ENCODE assay signal across 8 mouse cellular contexts in the genomic region with DNA sequence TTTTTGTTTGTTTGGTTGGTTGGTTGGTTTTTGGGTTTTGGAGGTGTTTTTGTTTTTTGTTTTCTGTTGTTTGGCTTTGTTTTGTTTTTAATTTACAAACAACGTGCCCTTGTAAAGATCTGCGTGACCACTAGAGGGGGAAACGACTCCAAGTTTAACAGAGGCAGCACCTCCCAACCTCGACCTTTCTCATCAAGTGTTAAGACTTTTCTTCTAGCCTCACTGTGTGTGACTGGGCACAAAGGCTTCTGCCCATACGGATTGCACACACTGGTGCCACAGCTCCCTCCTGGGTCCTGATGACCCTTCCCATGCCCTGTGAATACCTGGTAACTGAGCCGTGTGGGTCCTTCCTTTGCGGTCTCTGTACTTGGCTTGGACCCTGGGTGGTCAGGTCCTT. TPM values are rescaled to one million over a fixed set of nuclear protein-coding genes. Genes with fewer than 3 reads are reported as not detected.
A peak's percentile ranks its signal among the peaks of the same experiment; 100 is the strongest.
DNase-seq lines count a peak whose midpoint lies in the region; ATAC-seq and TF ChIP-seq lines count a peak whose summit lies in the region.

No protein-coding gene starts in this region.

- H3K36me3 ChIP-seq in heart, adult 2 months (ENCODE audit: control insufficient read depth, insufficient read depth, low read length), result no peaks in the 10 kb centered on the region
- H3K36me3 ChIP-seq in heart, embryonic 12.5 days, result no peaks in the 10 kb centered on the region
- H3K36me3 ChIP-seq in hindbrain, embryonic 14.5 days (replicated peaks; ENCODE audit: control insufficient read depth, insufficient read depth), result no peaks in the 10 kb centered on the region
- no peaks in the 10 kb centered on the region for H3K36me3 ChIP-seq in splenic B cell, adult 2 months (ENCODE audit: control insufficient read depth, insufficient read depth, low read length, poor library complexity, severe bottlenecking)

- no peak overlapping the region for H3K9ac ChIP-seq in heart, adult 2 months (ENCODE audit: low read depth, low read length)
- H3K9ac ChIP-seq in heart, embryonic 12.5 days, result no peak overlapping the region
- no peak overlapping the region for H3K9ac ChIP-seq in hindbrain, embryonic 14.5 days

- H3K79me2 ChIP-seq in heart, adult 2 months (replicated peaks; ENCODE audit: control insufficient read depth, insufficient read depth, low read length), result no peaks in the 10 kb centered on the region

- no peak overlapping the region for H3K4me2 ChIP-seq in heart, embryonic 12.5 days
- no peak overlapping the region for H3K4me2 ChIP-seq in hindbrain, embryonic 14.5 days (replicated peaks)

- peak; percentile 66 for TF ChIP-seq CTCF in heart, adult 2 months (IDR thresholded peaks at IDR 0.05)
- TF ChIP-seq CTCF in Patski (IDR thresholded peaks at IDR 0.05), result peak; percentile 78

- CTCF ChIA-PET in Patski (lab: Charles Lee), result interaction anchor here (0.7 to 1.5 kb wide), 3 partner anchors 28 to 165 kb away, joined by 3 to 5 read pairs (median 3); a partner anchor contains a TSS

- peaks cover 1% of the 10 kb centered on the region for H3K4me1 ChIP-seq in heart, adult 2 months (ENCODE audit: control insufficient read depth, insufficient read depth, low read length)
- peaks cover 8% of the 10 kb centered on the region for H3K4me1 ChIP-seq in heart, embryonic 12.5 days (replicated peaks)
- peaks cover 15% of the 10 kb centered on the region for H3K4me1 ChIP-seq in hindbrain, embryonic 14.5 days (replicated peaks; ENCODE audit: control insufficient read depth, insufficient read depth, low read length)

- H3K4me3 ChIP-seq in heart, adult 2 months, result no peak overlapping the region
- H3K4me3 ChIP-seq in heart, embryonic 12.5 days, result no peak overlapping the region
- H3K4me3 ChIP-seq in hindbrain, embryonic 14.5 days (replicated peaks; ENCODE audit: low read length), result no peak overlapping the region

- no peak for TF ChIP-seq POLR2A in heart, adult 2 months (IDR thresholded peaks at IDR 0.05; ENCODE audit: insufficient read depth, low read depth, low read length)

- intact Hi-C loops in heart, adult 2 months (cut with DNase I), result loop anchor here (5.0 kb wide), 1 partner anchor 165 kb away; no protein-coding TSS in a partner anchor

- H3K9me3 ChIP-seq in heart, embryonic 12.5 days (replicated peaks), result no peaks in the 10 kb centered on the region
- no peaks in the 10 kb centered on the region for H3K9me3 ChIP-seq in hindbrain, embryonic 14.5 days (ENCODE audit: control insufficient read depth, low read length)

- no peak for TF ChIP-seq EP300 in heart, adult 2 months (IDR thresholded peaks at IDR 0.05; ENCODE audit: insufficient read depth, low read depth, low read length)

- no peak overlapping the region for H3K27ac ChIP-seq in heart, adult 2 months
- H3K27ac ChIP-seq in heart, embryonic 12.5 days (ENCODE audit: poor library complexity, severe bottlenecking), result no peak overlapping the region
- no peak overlapping the region for H3K27ac ChIP-seq in hindbrain, embryonic 14.5 days

- no peak for ATAC-seq in heart, embryonic 12.5 days (ENCODE audit: insufficient number of reproducible peaks, low FRiP score)
- no peak for ATAC-seq in Patski
- ATAC-seq in hindbrain, embryonic 14.5 days (ENCODE audit: low FRiP score), result 0 out of 2 replicates have a peak, but pooled peaks have one; percentile 17

- no peaks in the 10 kb centered on the region for H3K27me3 ChIP-seq in heart, adult 2 months (ENCODE audit: control insufficient read depth, insufficient read depth, low read length)
- peaks cover 10% of the 10 kb centered on the region; the same call in 1 of the 2 replicates for H3K27me3 ChIP-seq in heart, embryonic 12.5 days (replicated peaks)
- no peaks in the 10 kb centered on the region for H3K27me3 ChIP-seq in Patski
- no peaks in the 10 kb centered on the region for H3K27me3 ChIP-seq in hindbrain, embryonic 14.5 days (ENCODE audit: control insufficient read depth, insufficient read depth, low read length)
- no peaks in the 10 kb centered on the region; the same call in 1 of the 2 replicates for H3K27me3 ChIP-seq in splenic B cell, adult 2 months (ENCODE audit: control insufficient read depth, insufficient read depth, low read length, poor library complexity, severe bottlenecking)

- WGBS in heart, adult 2 months, result 27% methylated on average over 7 of the region's 7 CpGs
- WGBS in heart, embryonic 12.5 days, result 33% methylated on average over 7 of the region's 7 CpGs
- WGBS in hindbrain, embryonic 14.5 days, result 29% methylated on average over 7 of the region's 7 CpGs

- in situ Hi-C loops in Patski (cut with MboI; ENCODE audit: low pct_unique_long_range_greater_than_20kb), result loop anchor here (5.0 kb wide), 3 partner anchors 55 to 245 kb away; a partner anchor contains a TSS

- peak in 1 of 2 experiments; percentile 11 for DNase-seq in heart, adult 2 months
- DNase-seq in 3T3-L1 (ENCODE audit: low read depth, low spot score) (peak; percentile 69), Patski (ENCODE audit: low read depth, low spot score) (no peak)
- peak; percentile 74 for DNase-seq in hindbrain, embryonic 14.5 days (ENCODE audit: low spot score)
- DNase-seq in splenic B cell, adult 2 months (ENCODE audit: low read depth, low spot score), result peak; percentile 58
- no peak for DNase-seq in frontal cortex, postnatal 25 days (ENCODE audit: low spot score in 2 of 2)
- no peak for DNase-seq in ovary, adult 18-20 months (ENCODE audit: low spot score)

- POLR2A ChIA-PET in Patski (lab: Charles Lee), result no interaction called here

RNA-seq across cellular contexts. Expression of a gene that starts 30.5 kb away (rescaled TPM):
- total RNA-seq in heart, adult 2 months (2021), result 1 to 10 TPM; 1.6 to 1.8 TPM
- polyA plus RNA-seq in heart, adult 2 months (2012; rRNA removed), result 0.06 TPM in 2 replicates
- polyA plus RNA-seq in heart, embryonic 12.5 days (2016; fragmentation: Nextera tagmentation; extraction: Ambion mirVana), result 0.15 and 0.17 TPM in 2 replicates
- polyA plus RNA-seq in Patski (2021), result not detected
- polyA plus RNA-seq in hindbrain, embryonic 14.5 days (2014; fragmentation: Nextera tagmentation; extraction: Ambion mirVana), result 0.29 and 0.34 TPM in 2 replicates

RNA-seq across cellular contexts. Expression of a gene that starts 56.2 kb away (rescaled TPM):
- 1 to 10 TPM; 2.3 to 2.5 TPM for total RNA-seq in heart, adult 2 months (2021)
- 3.0 and 4.0 TPM in 2 replicates for polyA plus RNA-seq in heart, adult 2 months (2012; rRNA removed)
- 18.6 and 21.8 TPM in 2 replicates for polyA plus RNA-seq in heart, embryonic 12.5 days (2016; fragmentation: Nextera tagmentation; extraction: Ambion mirVana)
- polyA plus RNA-seq in Patski (2021), result 21.1 TPM
- polyA plus RNA-seq in hindbrain, embryonic 14.5 days (2014; fragmentation: Nextera tagmentation; extraction: Ambion mirVana), result 11.0 and 12.3 TPM in 2 replicates

RNA-seq across cellular contexts. Expression of a gene that starts 56.4 kb away (rescaled TPM):
- total RNA-seq in heart, adult 2 months (2021), result 10 to 100 TPM; 45.5 to 48.0 TPM
- polyA plus RNA-seq in heart, adult 2 months (2012; rRNA removed), result 46.6 and 84.3 TPM in 2 replicates
- polyA plus RNA-seq in heart, embryonic 12.5 days (2016; fragmentation: Nextera tagmentation; extraction: Ambion mirVana), result 168 and 176 TPM in 2 replicates
- polyA plus RNA-seq in Patski (2021), result 84.6 TPM
- polyA plus RNA-seq in hindbrain, embryonic 14.5 days (2014; fragmentation: Nextera tagmentation; extraction: Ambion mirVana), result 176 and 197 TPM in 2 replicates

RNA-seq across cellular contexts. Expression of a gene that starts 58.7 kb away (rescaled TPM):
- under 1 TPM; 0.11 to 0.23 TPM for total RNA-seq in heart, adult 2 months (2021)
- 0.53 and 0.61 TPM in 2 replicates for polyA plus RNA-seq in heart, adult 2 months (2012; rRNA removed)
- 0.87 and 0.98 TPM in 2 replicates for polyA plus RNA-seq in heart, embryonic 12.5 days (2016; fragmentation: Nextera tagmentation; extraction: Ambion mirVana)
- 1.6 TPM for polyA plus RNA-seq in Patski (2021)
- 4.3 and 4.7 TPM in 2 replicates for polyA plus RNA-seq in hindbrain, embryonic 14.5 days (2014; fragmentation: Nextera tagmentation; extraction: Ambion mirVana)

Comparison
In these comparisons a context has a peak if more than half of its experiments do, and no peak if none do; other contexts are left out.
1. DNase-seq: peak in 3T3-L1 (single experiment), hindbrain, embryonic 14.5 days (single experiment) and splenic B cell, adult 2 months (single experiment); none in Patski (single experiment), frontal cortex, postnatal 25 days (0 of 2) and ovary, adult 18-20 months (single experiment).